In genomic region chr13:56130544-56130943, GRCm38 (mm10) we compare ENCODE assay signal across 28 mouse cellular contexts. TPM values are rescaled to one million over a fixed set of nuclear protein-coding genes. Genes with fewer than 3 reads are reported as not detected.
DNase-seq lines count a peak whose midpoint lies in the region; ATAC-seq and TF ChIP-seq lines count a peak whose summit lies in the region.
"Had no signal": no experiment of that assay in that cellular context is flagged by ENCODE, and none has a peak within 500 bp of the region (broad histone marks: within the 10 kb centered on the region; RNA-seq: fewer than 3 reads in every experiment).

No protein-coding gene starts in this region.

- H3K4me1 ChIP-seq in lung, postnatal 0 days (ENCODE audit: insufficient read depth, low read depth, low read length): peaks cover 4% of the 10 kb centered on the region; the same call in 1 of the 2 replicates
- peaks cover 84% of the 10 kb centered on the region for H3K4me1 ChIP-seq in E14TG2a.4 (replicated peaks; ENCODE audit: low read depth, low read length)
- peaks cover 37% of the 10 kb centered on the region for H3K4me1 ChIP-seq in neural tube, embryonic 15.5 days

- H3K4me3 ChIP-seq in gastrocnemius, adult 2 months: no peak overlapping the region
- H3K4me3 ChIP-seq in lung, postnatal 0 days (ENCODE audit: low read depth, low read length): no peak overlapping the region
- H3K4me3 ChIP-seq in E14TG2a.4 (replicated peaks; ENCODE audit: low read length): 0 out of 2 replicates have a peak overlapping the region, but pooled peaks have one; percentile 21
- H3K4me3 ChIP-seq in neural tube, embryonic 15.5 days (replicated peaks): no peak overlapping the region
- H3K4me3 ChIP-seq: embryonic facial prominence, embryonic 12.5 days; embryonic facial prominence, embryonic 15.5 days; heart, embryonic 12.5 days; heart, embryonic 15.5 days; hindbrain, embryonic 10.5 days; hindbrain, embryonic 13.5 days had no signal

- peaks cover 24% of the 10 kb centered on the region for H3K36me3 ChIP-seq in lung, postnatal 0 days (ENCODE audit: insufficient read depth, low read length)
- H3K36me3 ChIP-seq in E14TG2a.4 (ENCODE audit: insufficient read depth, low read length): peaks cover 68% of the 10 kb centered on the region
- H3K36me3 ChIP-seq in neural tube, embryonic 15.5 days: peaks cover 30% of the 10 kb centered on the region

- H3K4me2 ChIP-seq in lung, postnatal 0 days (replicated peaks; ENCODE audit: low read depth, low read length): no peak overlapping the region
- no peak overlapping the region for H3K4me2 ChIP-seq in neural tube, embryonic 15.5 days
- H3K4me2 ChIP-seq: embryonic facial prominence, embryonic 12.5 days; embryonic facial prominence, embryonic 15.5 days; heart, embryonic 12.5 days; heart, embryonic 15.5 days; hindbrain, embryonic 13.5 days had no signal

- H3K9ac ChIP-seq in lung, postnatal 0 days (replicated peaks; ENCODE audit: low read depth): no peak overlapping the region
- no peak overlapping the region for H3K9ac ChIP-seq in neural tube, embryonic 15.5 days (replicated peaks)
- H3K9ac ChIP-seq: embryonic facial prominence, embryonic 12.5 days; embryonic facial prominence, embryonic 15.5 days; forebrain, postnatal 0 days; heart, embryonic 12.5 days; heart, embryonic 15.5 days; hindbrain, embryonic 13.5 days had no signal

- H3K9me3 ChIP-seq in lung, postnatal 0 days (ENCODE audit: low read length): no peaks in the 10 kb centered on the region
- H3K9me3 ChIP-seq in E14TG2a.4 (ENCODE audit: low read length): no peaks in the 10 kb centered on the region
- no peaks in the 10 kb centered on the region for H3K9me3 ChIP-seq in neural tube, embryonic 15.5 days (replicated peaks)
- H3K9me3 ChIP-seq: embryonic facial prominence, embryonic 12.5 days; embryonic facial prominence, embryonic 15.5 days; G1E; heart, embryonic 12.5 days; heart, embryonic 15.5 days; hindbrain, embryonic 13.5 days had no signal

- intact Hi-C loops in gastrocnemius, adult 2 months (cut with DNase I): no loop called here

- no peak overlapping the region for H3K27ac ChIP-seq in gastrocnemius, adult 2 months
- H3K27ac ChIP-seq in lung, postnatal 0 days (ENCODE audit: low read length): 0 out of 2 replicates have a peak overlapping the region, but pooled peaks have one; percentile 14
- no peak overlapping the region for H3K27ac ChIP-seq in neural tube, embryonic 15.5 days (replicated peaks)
- H3K27ac ChIP-seq: embryonic facial prominence, embryonic 12.5 days; embryonic facial prominence, embryonic 15.5 days; heart, embryonic 15.5 days; hindbrain, embryonic 10.5 days; hindbrain, embryonic 13.5 days had no signal

- 63% methylated on average over 8 of the region's 8 CpGs for WGBS in lung, postnatal 0 days
- 88% methylated on average over 8 of the region's 8 CpGs for WGBS in neural tube, embryonic 15.5 days

- peak; percentile 9 for DNase-seq in gastrocnemius, adult 2 months
- DNase-seq in gastrocnemius, postnatal 4 days (ENCODE audit: low spot score in 2 of 2): no peak
- DNase-seq in lung, postnatal 0 days (ENCODE audit: low spot score): no peak
- no peak for DNase-seq in lung, postnatal 25 days (ENCODE audit: low spot score)
- DNase-seq in naive thymus-derived CD4-positive, alpha-beta T cell, adult 2 months (ENCODE audit: low read depth): peak; percentile 22
- DNase-seq: adrenal gland, adult 2 months; adrenal gland, postnatal 14 days; B cell, adult 2 months; cerebellum, adult 11 months; cerebellum, adult 2 months; cerebellum, adult 9-11 months; cerebellum, postnatal 25 days; forebrain, postnatal 0 days; gastrocnemius, postnatal 25 days; heart, postnatal 10 days; heart, postnatal 36 days had no signal

- peak; percentile 32; the same call in 1 of the 2 replicates for ATAC-seq in lung, postnatal 0 days
- ATAC-seq in neural tube, embryonic 15.5 days (ENCODE audit: low FRiP score): no peak
- ATAC-seq: forebrain, embryonic 14.5 days; forebrain, postnatal 0 days; hindbrain, embryonic 16.5 days; Patski had no signal

- no peak for TF ChIP-seq CTCF in gastrocnemius, adult 2 months (IDR thresholded peaks at IDR 0.05)
- no peak for TF ChIP-seq CTCF in lung, postnatal 0 days (IDR thresholded peaks at IDR 0.05)
- no peak for TF ChIP-seq CTCF in E14TG2a.4 (conservative IDR thresholded peaks at IDR 0.05; ENCODE audit: low read length)

- TF ChIP-seq EP300 in lung, postnatal 0 days (IDR thresholded peaks at IDR 0.05): peak; percentile 91

- no peaks in the 10 kb centered on the region for H3K27me3 ChIP-seq in lung, postnatal 0 days (replicated peaks; ENCODE audit: insufficient read depth, low read length)
- peaks cover 22% of the 10 kb centered on the region for H3K27me3 ChIP-seq in E14TG2a.4 (ENCODE audit: insufficient read depth, low read length)
- H3K27me3 ChIP-seq in neural tube, embryonic 15.5 days (replicated peaks): no peaks in the 10 kb centered on the region
- H3K27me3 ChIP-seq: embryonic facial prominence, embryonic 12.5 days; embryonic facial prominence, embryonic 15.5 days; heart, embryonic 12.5 days; heart, embryonic 15.5 days; hindbrain, embryonic 13.5 days; Patski had no signal

RNA-seq across cellular contexts. Expression of gene H2afy, which starts 5.6 kb away (rescaled TPM):
- total RNA-seq in gastrocnemius, adult 2 months (2021): 10 to 100 TPM; 64.1 to 69.2 TPM
- total RNA-seq in gastrocnemius, postnatal 4 days (2021): 10 to 100 TPM; 80.2 to 89.7 TPM
- polyA plus RNA-seq in lung, postnatal 0 days (2015; fragmentation: Nextera tagmentation; extraction: Ambion mirVana): 126 and 138 TPM in 2 replicates
- polyA plus RNA-seq in neural tube, embryonic 15.5 days (2015; fragmentation: Nextera tagmentation; extraction: Ambion mirVana): 244 and 272 TPM in 2 replicates

RNA-seq across cellular contexts. Expression of gene Tifab, which starts 48.1 kb away (rescaled TPM):
- under 1 TPM; 0.18 to 0.28 TPM for total RNA-seq in gastrocnemius, adult 2 months (2021)
- total RNA-seq in gastrocnemius, postnatal 4 days (2021): 1 to 10 TPM; 1.4 to 1.5 TPM
- polyA plus RNA-seq in lung, postnatal 0 days (2015; fragmentation: Nextera tagmentation; extraction: Ambion mirVana): 4.8 and 6.6 TPM in 2 replicates
- polyA plus RNA-seq in neural tube, embryonic 15.5 days (2015; fragmentation: Nextera tagmentation; extraction: Ambion mirVana): 1.1 and 2.3 TPM in 2 replicates
- polyA plus RNA-seq: G1E, Patski had no signal

Comparison
In these comparisons a context has a peak if more than half of its experiments do, and no peak if none do; other contexts are left out.
1. DNase-seq: peak in gastrocnemius, adult 2 months (single experiment) and naive thymus-derived CD4-positive, alpha-beta T cell, adult 2 months (single experiment); none in gastrocnemius, postnatal 4 days (0 of 2), lung, postnatal 0 days (single experiment) and lung, postnatal 25 days (single experiment).